Mouse (Mus musculus) liver, postnatal 0 days (tissue): Measurements from ENCODE around the gene Gm43638.
A peak's percentile ranks its signal among the peaks of the same experiment; 100 is the strongest.

Experiments used
- CTCF ChIP-seq: sonication (generic); IDR thresholded peaks from 2 replicates; pipeline ENCODE4 v1.5.1; 2016; ENCODE audit warnings: antibody characterized with exemption, low read depth
- EP300 ChIP-seq: IDR thresholded peaks from 2 replicates; pipeline ENCODE4 v1.6.1; 2016; ENCODE audit warnings: antibody characterized with exemption, low read depth, mild to moderate bottlenecking

DNA sequence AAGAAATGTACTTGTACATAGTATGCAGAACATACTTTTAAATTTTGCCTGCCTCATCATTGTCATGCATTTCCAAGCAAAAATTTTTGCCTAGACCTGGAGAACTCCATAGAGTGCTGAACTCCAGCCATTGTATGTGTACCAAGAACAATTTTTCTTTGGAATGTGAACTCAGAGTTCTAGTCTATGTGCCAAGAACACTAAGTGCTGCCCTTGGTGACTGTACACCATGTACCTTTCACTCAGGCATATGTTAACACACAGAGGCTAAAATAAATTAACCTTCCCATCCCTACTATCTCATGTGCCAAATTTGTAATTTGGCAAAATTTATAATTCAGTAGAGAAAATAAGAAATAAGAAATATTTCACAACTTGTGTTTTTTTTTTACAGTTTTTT is 12.3 kb upstream of the Gm43638 start:
- TF ChIP-seq CTCF = no peak
- TF ChIP-seq EP300 = peak; percentile 81
